Mouse (Mus musculus): ENCODE results near the gene Tpbgl. TPM values are rescaled to one million over a fixed set of nuclear protein-coding genes. Genes with fewer than 3 reads are reported as not detected.

The Tpbgl gene
- polyA plus RNA-seq, 1 experiment from 2014 or later = 0.76 TPM

DNA sequence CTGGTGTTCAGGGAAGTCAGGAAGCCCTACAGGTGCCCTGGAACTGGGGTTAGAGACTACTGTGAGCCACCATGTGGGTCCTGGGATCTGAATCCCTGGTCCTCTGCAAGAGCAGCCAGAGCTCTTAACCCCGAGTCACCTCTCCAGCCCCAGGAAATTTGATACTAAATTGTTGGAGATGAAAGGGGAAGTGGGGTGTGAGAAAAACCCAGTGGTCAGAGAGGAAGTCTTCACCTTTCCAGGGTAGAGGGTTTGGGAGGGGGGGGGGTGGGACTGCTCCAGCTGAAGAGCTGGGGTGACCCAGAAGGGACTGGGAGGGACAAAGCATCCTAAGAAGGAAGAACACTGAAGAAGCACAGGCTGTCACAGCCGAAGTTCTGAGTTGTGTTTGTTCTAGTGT is 19.3 kb downstream of the Tpbgl start:
- ATAC-seq = no peak
- H3K9me3 ChIP-seq (ENCODE audit: control insufficient read depth, low read length) = no peaks in the 10 kb centered on the region
- peaks cover 7% of the 10 kb centered on the region; the same call in 1 of the 2 replicates for H3K36me3 ChIP-seq (ENCODE audit: control insufficient read depth, insufficient read depth)
- no peak overlapping the region for H3K4me2 ChIP-seq (ENCODE audit: low read length)
- no peak overlapping the region for H3K4me3 ChIP-seq (replicated peaks; ENCODE audit: low read length)
- H3K27ac ChIP-seq (ENCODE audit: low read length) = no peak overlapping the region
- no peak overlapping the region for H3K9ac ChIP-seq (replicated peaks; ENCODE audit: low read depth, low read length)
- no peaks in the 10 kb centered on the region for H3K4me1 ChIP-seq (replicated peaks; ENCODE audit: control insufficient read depth, insufficient read depth, low read length)
- no peaks in the 10 kb centered on the region for H3K27me3 ChIP-seq (replicated peaks; ENCODE audit: control insufficient read depth, insufficient read depth, low read length)
- 69% methylated on average over 2 of the region's 2 CpGs for WGBS

- WGBS = 53% methylated on average over 3 of the region's 3 CpGs
- Histone ChIP-seq H3K27me3 (replicated peaks; ENCODE audit: control insufficient read depth, insufficient read depth, low read length) (no peaks in the 10 kb centered on the region), H3K36me3 (ENCODE audit: control insufficient read depth, insufficient read depth) (peaks cover 11% of the 10 kb centered on the region), H3K4me3 (replicated peaks; ENCODE audit: low read length) (no peak overlapping the region), H3K9me3 (ENCODE audit: control insufficient read depth, low read length) (no peaks in the 10 kb centered on the region), H3K4me2 (ENCODE audit: low read length) (no peak overlapping the region), H3K4me1 (replicated peaks; ENCODE audit: control insufficient read depth, insufficient read depth, low read length) (no peaks in the 10 kb centered on the region), H3K27ac (ENCODE audit: low read length) (no peak overlapping the region), H3K9ac (replicated peaks; ENCODE audit: low read depth, low read length) (no peak overlapping the region)
- ATAC-seq = no peak
Observed at GRCm38 (mm10) chr7:99606766-99607165, 20.1 kb downstream of the Tpbgl start.

DNA sequence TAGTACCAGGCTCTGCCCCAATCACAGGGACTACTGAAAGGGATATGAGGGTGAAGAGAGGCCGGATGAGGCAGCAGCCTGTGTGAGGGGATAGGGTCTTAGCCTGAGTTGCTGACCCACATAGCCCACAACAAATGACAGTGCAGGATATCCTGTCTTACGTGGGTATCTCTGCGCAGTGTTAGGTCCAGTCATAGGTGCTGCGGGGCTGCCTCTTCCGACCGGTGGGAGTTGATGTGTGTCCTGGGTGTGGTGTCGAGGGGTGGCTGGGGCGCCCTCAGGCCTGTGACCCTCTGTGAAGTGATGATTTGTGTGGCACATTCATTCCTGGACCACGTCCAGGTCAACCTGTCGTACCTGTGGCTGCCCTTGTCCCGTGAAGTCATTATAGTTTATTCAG is 20.6 kb downstream of the Tpbgl start:
- no peaks in the 10 kb centered on the region for H3K27me3 ChIP-seq (replicated peaks; ENCODE audit: control insufficient read depth, insufficient read depth, low read length)
- H3K4me1 ChIP-seq (replicated peaks; ENCODE audit: control insufficient read depth, insufficient read depth, low read length) = no peaks in the 10 kb centered on the region
- no peak overlapping the region for H3K27ac ChIP-seq (ENCODE audit: low read length)
- no peak overlapping the region for H3K4me3 ChIP-seq (replicated peaks; ENCODE audit: low read length)
- WGBS = 89% methylated on average over 11 of the region's 11 CpGs
- no peaks in the 10 kb centered on the region for H3K9me3 ChIP-seq (ENCODE audit: control insufficient read depth, low read length)
- H3K36me3 ChIP-seq (ENCODE audit: control insufficient read depth, insufficient read depth) = peaks cover 14% of the 10 kb centered on the region
- H3K9ac ChIP-seq (replicated peaks; ENCODE audit: low read depth, low read length) = no peak overlapping the region
- ATAC-seq = no peak
- no peak overlapping the region for H3K4me2 ChIP-seq (ENCODE audit: low read length)

DNA sequence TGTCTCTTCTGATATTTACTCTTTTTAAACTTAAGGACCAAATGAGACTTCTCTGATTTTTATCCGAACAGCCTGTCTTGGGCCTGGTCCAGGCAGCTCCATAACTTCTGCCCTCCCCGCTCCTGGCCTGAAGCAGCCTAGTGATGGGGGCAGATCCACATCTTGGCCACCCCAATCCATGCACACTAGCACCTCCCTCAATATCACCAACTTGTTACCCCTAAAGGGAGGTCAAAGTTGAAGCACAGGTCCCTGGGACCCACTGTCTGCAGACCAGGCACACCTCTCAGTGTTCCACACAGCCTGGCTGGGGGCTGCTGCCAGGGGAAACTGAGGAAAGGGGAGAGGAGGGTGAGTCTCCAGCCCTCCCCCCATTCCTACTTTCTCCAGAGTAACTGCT is 21.8 kb downstream of the Tpbgl start:
- Histone ChIP-seq H3K27ac (ENCODE audit: low read length) (no peak overlapping the region), H3K36me3 (ENCODE audit: control insufficient read depth, insufficient read depth) (peaks cover 17% of the 10 kb centered on the region), H3K4me1 (replicated peaks; ENCODE audit: control insufficient read depth, insufficient read depth, low read length) (no peaks in the 10 kb centered on the region), H3K9me3 (ENCODE audit: control insufficient read depth, low read length) (no peaks in the 10 kb centered on the region), H3K9ac (replicated peaks; ENCODE audit: low read depth, low read length) (no peak overlapping the region), H3K4me2 (ENCODE audit: low read length) (no peak overlapping the region), H3K27me3 (replicated peaks; ENCODE audit: control insufficient read depth, insufficient read depth, low read length) (no peaks in the 10 kb centered on the region), H3K4me3 (replicated peaks; ENCODE audit: low read length) (no peak overlapping the region)
- no peak for ATAC-seq
- WGBS = 97% methylated on average over 2 of the region's 2 CpGs

DNA sequence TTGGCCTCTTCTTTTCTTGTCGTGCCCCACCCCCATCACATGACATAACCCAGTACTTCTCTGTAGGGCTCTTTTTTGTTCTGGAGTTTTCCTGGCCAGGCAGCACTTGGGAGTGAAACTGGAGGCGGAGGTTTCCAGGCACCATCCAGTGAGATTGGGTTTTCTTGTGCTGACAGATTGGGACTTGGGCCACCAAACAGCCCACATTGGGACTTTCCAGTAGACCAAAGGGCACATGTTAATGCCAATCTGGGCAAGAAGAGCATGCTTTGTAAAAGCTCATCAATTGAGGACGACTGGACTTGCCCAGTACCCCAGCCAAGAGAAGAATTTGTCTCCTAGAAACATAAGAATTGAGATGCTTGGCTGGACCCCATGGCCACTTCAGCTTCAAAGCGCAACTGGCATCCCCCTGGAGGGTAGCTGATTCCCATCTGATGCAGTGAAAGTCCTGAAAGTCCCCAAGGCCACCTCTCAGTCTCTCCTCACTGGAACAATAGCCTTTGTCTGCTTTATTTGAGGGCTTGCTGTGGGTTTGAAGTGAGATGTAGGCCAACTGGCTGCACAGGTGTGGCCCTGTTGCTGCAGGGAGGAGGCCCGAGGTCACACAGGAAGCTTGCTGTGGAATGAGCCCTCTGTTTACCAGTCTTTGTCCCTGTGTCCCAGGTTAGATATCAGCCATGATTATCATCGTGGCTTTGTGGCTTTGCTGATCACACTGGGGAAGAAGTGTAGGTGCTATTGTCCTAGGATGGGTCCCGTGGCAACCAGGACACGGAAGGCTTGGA is 22.8 kb downstream of the Tpbgl start:
- H3K9me3 ChIP-seq (ENCODE audit: control insufficient read depth, low read length) = no peaks in the 10 kb centered on the region
- H3K4me2 ChIP-seq (ENCODE audit: low read length) = no peak overlapping the region
- H3K27ac ChIP-seq (ENCODE audit: low read length) = no peak overlapping the region
- H3K4me1 ChIP-seq (replicated peaks; ENCODE audit: control insufficient read depth, insufficient read depth, low read length) = no peaks in the 10 kb centered on the region
- H3K9ac ChIP-seq (replicated peaks; ENCODE audit: low read depth, low read length) = no peak overlapping the region
- WGBS = 89% methylated on average over 8 of the region's 8 CpGs
- peaks cover 17% of the 10 kb centered on the region for H3K36me3 ChIP-seq (ENCODE audit: control insufficient read depth, insufficient read depth)
- H3K4me3 ChIP-seq (replicated peaks; ENCODE audit: low read length) = no peak overlapping the region
- no peak for ATAC-seq
- H3K27me3 ChIP-seq (replicated peaks; ENCODE audit: control insufficient read depth, insufficient read depth, low read length) = no peaks in the 10 kb centered on the region

DNA sequence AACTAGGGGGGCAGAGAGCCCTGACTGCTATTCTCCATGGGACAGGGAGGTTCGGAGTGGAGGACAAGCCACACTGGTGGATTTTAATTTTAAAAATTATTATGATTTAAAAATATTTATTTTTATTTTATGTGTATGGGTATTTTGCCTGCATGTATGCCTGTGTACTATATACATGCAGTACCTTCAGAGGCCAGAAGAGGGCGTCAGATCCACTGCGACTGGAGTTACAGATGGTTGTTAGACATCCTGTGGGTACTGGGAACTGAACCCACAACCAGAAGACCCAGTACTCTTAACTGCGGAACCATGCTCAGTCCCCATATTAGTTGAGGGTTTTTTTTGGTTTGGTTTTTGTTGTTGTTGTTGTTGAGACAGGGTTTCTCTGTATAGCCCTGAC is 28.2 kb downstream of the Tpbgl start:
- H3K9ac ChIP-seq (replicated peaks; ENCODE audit: low read depth, low read length) = no peak overlapping the region
- no peaks in the 10 kb centered on the region for H3K27me3 ChIP-seq (replicated peaks; ENCODE audit: control insufficient read depth, insufficient read depth, low read length)
- no peak for ATAC-seq
- H3K9me3 ChIP-seq (ENCODE audit: control insufficient read depth, low read length) = no peaks in the 10 kb centered on the region
- H3K4me1 ChIP-seq (replicated peaks; ENCODE audit: control insufficient read depth, insufficient read depth, low read length) = no peaks in the 10 kb centered on the region
- H3K36me3 ChIP-seq (ENCODE audit: control insufficient read depth, insufficient read depth) = peaks cover 23% of the 10 kb centered on the region
- WGBS = 78% methylated on average over 4 of the region's 4 CpGs
- H3K4me3 ChIP-seq (replicated peaks; ENCODE audit: low read length) = no peak overlapping the region
- no peak overlapping the region for H3K27ac ChIP-seq (ENCODE audit: low read length)
- no peak overlapping the region for H3K4me2 ChIP-seq (ENCODE audit: low read length)

GRCm38 (mm10) chr7:99593868-99594803 is 32.8 kb downstream of the Tpbgl start:
- no peak overlapping the region for H3K27ac ChIP-seq (ENCODE audit: low read length)
- no peak for ATAC-seq
- peaks cover 24% of the 10 kb centered on the region for H3K36me3 ChIP-seq (ENCODE audit: control insufficient read depth, insufficient read depth)
- H3K27me3 ChIP-seq (replicated peaks; ENCODE audit: control insufficient read depth, insufficient read depth, low read length) = no peaks in the 10 kb centered on the region
- WGBS = 88% methylated on average over 15 of the region's 15 CpGs
- no peaks in the 10 kb centered on the region for H3K4me1 ChIP-seq (replicated peaks; ENCODE audit: control insufficient read depth, insufficient read depth, low read length)
- H3K9me3 ChIP-seq (ENCODE audit: control insufficient read depth, low read length) = no peaks in the 10 kb centered on the region
- H3K9ac ChIP-seq (replicated peaks; ENCODE audit: low read depth, low read length) = no peak overlapping the region
- no peak overlapping the region for H3K4me2 ChIP-seq (ENCODE audit: low read length)
- H3K4me3 ChIP-seq (replicated peaks; ENCODE audit: low read length) = no peak overlapping the region

DNA sequence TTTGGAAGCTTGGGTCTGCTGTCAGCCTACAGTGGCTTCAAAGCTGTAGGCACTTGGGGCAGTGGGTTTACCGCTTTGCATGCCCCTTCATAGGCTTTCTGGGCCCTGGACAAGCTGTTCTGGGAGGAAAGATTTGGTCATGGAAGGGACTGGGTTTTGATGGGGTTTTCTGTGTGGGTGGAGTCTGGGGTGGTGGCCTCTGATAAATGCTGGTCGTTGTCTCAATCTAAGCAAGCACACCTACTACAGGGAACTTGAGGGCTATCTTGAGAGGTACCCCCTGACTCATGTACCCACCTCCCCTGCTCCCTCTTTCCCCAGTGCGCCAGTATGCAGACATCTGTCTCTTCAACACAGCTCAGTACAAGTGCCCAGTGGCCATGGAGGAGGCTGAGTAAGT is 34.2 kb downstream of the Tpbgl start:
- no peaks in the 10 kb centered on the region for H3K9me3 ChIP-seq (ENCODE audit: control insufficient read depth, low read length)
- no peak overlapping the region for H3K27ac ChIP-seq (ENCODE audit: low read length)
- H3K4me3 ChIP-seq (replicated peaks; ENCODE audit: low read length) = no peak overlapping the region
- WGBS = 100% methylated on average over 3 of the region's 3 CpGs
- no peaks in the 10 kb centered on the region for H3K4me1 ChIP-seq (replicated peaks; ENCODE audit: control insufficient read depth, insufficient read depth, low read length)
- no peak overlapping the region for H3K4me2 ChIP-seq (ENCODE audit: low read length)
- H3K27me3 ChIP-seq (replicated peaks; ENCODE audit: control insufficient read depth, insufficient read depth, low read length) = no peaks in the 10 kb centered on the region
- no peak for ATAC-seq
- no peak overlapping the region for H3K9ac ChIP-seq (replicated peaks; ENCODE audit: low read depth, low read length)
- H3K36me3 ChIP-seq (ENCODE audit: control insufficient read depth, insufficient read depth) = peaks cover 17% of the 10 kb centered on the region

GRCm38 (mm10) chr7:99590646-99591045 is 36.3 kb downstream of the Tpbgl start:
- peaks cover 15% of the 10 kb centered on the region for H3K36me3 ChIP-seq (ENCODE audit: control insufficient read depth, insufficient read depth)
- WGBS = 69% methylated on average over 5 of the region's 5 CpGs
- H3K9ac ChIP-seq (replicated peaks; ENCODE audit: low read depth, low read length) = no peak overlapping the region
- H3K4me1 ChIP-seq (replicated peaks; ENCODE audit: control insufficient read depth, insufficient read depth, low read length) = no peaks in the 10 kb centered on the region
- no peaks in the 10 kb centered on the region for H3K27me3 ChIP-seq (replicated peaks; ENCODE audit: control insufficient read depth, insufficient read depth, low read length)
- H3K9me3 ChIP-seq (ENCODE audit: control insufficient read depth, low read length) = no peaks in the 10 kb centered on the region
- no peak overlapping the region for H3K4me2 ChIP-seq (ENCODE audit: low read length)
- no peak overlapping the region for H3K4me3 ChIP-seq (replicated peaks; ENCODE audit: low read length)
- H3K27ac ChIP-seq (ENCODE audit: low read length) = no peak overlapping the region
- ATAC-seq = 0 out of 2 replicates have a peak, but pooled peaks have one; percentile 22

All from forebrain, embryonic 16.5 days (tissue).